Mouse (Mus musculus) neural tube, embryonic 12.5 days (tissue): ENCODE data around the gene Tmem8b. TPM values are rescaled to one million over a fixed set of nuclear protein-coding genes. Genes with fewer than 3 reads are reported as not detected.

ENCODE experiments used
- ATAC-seq: fragments of 200-750 bp; cut with Nextera tagmentation; 2 replicates; pipeline ENCODE4 v1.8.0; 2017; ENCODE audit warnings: low read depth, mild to moderate bottlenecking, moderate TSS enrichment, moderate library complexity; ENCODE audit not compliant: low FRiP score
- H3K27ac ChIP-seq: fragments of 300-500 bp; sonication (generic); 2 replicates; pipeline ENCODE4 v1.5.1; 2016
- H3K27me3 ChIP-seq: fragments of 300-500 bp; sonication (generic); replicated peaks from 2 replicates; pipeline ENCODE4 v1.6.1; 2016; ENCODE audit warnings: mild to moderate bottlenecking
- H3K36me3 ChIP-seq: fragments of 300-500 bp; sonication (generic); 2 replicates; pipeline ENCODE4 v1.6.1; 2016; ENCODE audit warnings: mild to moderate bottlenecking
- H3K4me1 ChIP-seq: fragments of 300-500 bp; sonication (generic); 2 replicates; pipeline ENCODE4 v1.6.1; 2016
- H3K4me2 ChIP-seq: fragments of 300-500 bp; sonication (generic); replicated peaks from 2 replicates; pipeline ENCODE4 v1.6.1; 2016; ENCODE audit warnings: mild to moderate bottlenecking
- H3K4me3 ChIP-seq: fragments of 300-500 bp; sonication (generic); 2 replicates; pipeline ENCODE4 v1.5.1; 2016
- H3K9ac ChIP-seq: fragments of 300-500 bp; sonication (generic); 2 replicates; pipeline ENCODE4 v1.6.1; 2016; ENCODE audit warnings: mild to moderate bottlenecking
- H3K9me3 ChIP-seq: fragments of 300-500 bp; sonication (generic); 2 replicates; pipeline ENCODE4 v1.6.1; 2016; ENCODE audit warnings: mild to moderate bottlenecking
- WGBS: fragments of 180-500 bp; shearing (Covaris S2); methylation state at CpG from one replicate; pipeline ENCODE4 v1.1.7; 2016; 5-methylcytosine and 5-hydroxymethylcytosine counted together
- polyA plus RNA-seq: library from polyadenylated mRNA; unstranded; fragments of >200 nt; fragmentation: Nextera tagmentation; extraction: Ambion mirVana; gene quantifications from 2 replicates; pipeline ENCODE4 v1.2.1, GENCODE M21; 2016

The Tmem8b gene
- polyA plus RNA-seq, 1 experiment from 2014 or later = 14.2 TPM

GRCm38 (mm10) chr4:43634621-43635374 is 34.0 kb upstream of the Tmem8b start:
- no peaks in the 10 kb centered on the region for H3K9me3 ChIP-seq
- H3K4me1 ChIP-seq = peaks cover 30% of the 10 kb centered on the region
- no peaks in the 10 kb centered on the region for H3K36me3 ChIP-seq
- peak overlapping the region; percentile 92 for H3K4me2 ChIP-seq
- H3K27me3 ChIP-seq = no peaks in the 10 kb centered on the region
- WGBS = 87% methylated on average over 7 of the region's 7 CpGs
- ATAC-seq = no peak
- H3K9ac ChIP-seq = 0 out of 2 replicates have a peak overlapping the region, but pooled peaks have one; percentile 26
- H3K4me3 ChIP-seq = no peak overlapping the region
- H3K27ac ChIP-seq = no peak overlapping the region

- Histone ChIP-seq H3K4me1 (peaks cover 26% of the 10 kb centered on the region), H3K9me3 (no peaks in the 10 kb centered on the region), H3K36me3 (peaks cover 5% of the 10 kb centered on the region; the same call in 1 of the 2 replicates), H3K27ac (no peak overlapping the region), H3K4me2 (peak overlapping the region; percentile 92; the same call in 1 of the 2 replicates), H3K9ac (no peak overlapping the region), H3K27me3 (no peaks in the 10 kb centered on the region), H3K4me3 (no peak overlapping the region)
- no peak for ATAC-seq
- 77% methylated on average over 6 of the region's 6 CpGs for WGBS
These were observed 32.0 kb upstream of the Tmem8b start for GRCm38 (mm10) chr4:43636751-43637150.

DNA sequence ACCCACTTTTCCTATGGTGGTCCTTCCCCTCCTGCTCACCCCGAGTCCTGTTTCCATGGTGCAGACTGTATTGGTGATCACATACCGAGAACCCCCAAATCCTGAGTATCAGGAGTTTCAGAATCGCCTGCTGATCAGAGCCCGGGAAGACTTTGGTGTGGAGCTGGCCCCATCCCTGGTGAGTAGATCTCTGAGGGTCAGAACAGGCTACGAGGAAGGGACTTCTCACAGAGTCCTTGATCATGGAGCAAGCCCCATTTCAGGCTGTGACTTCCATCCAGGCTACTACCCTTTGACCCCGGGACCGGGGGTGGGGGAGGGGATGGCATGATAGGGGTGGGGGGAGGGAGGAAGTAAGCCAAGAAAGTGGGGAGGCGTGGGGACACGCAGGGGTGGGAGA is 28.7 kb upstream of the Tmem8b start:
- Histone ChIP-seq H3K9me3 (no peaks in the 10 kb centered on the region), H3K27me3 (no peaks in the 10 kb centered on the region), H3K4me1 (no peaks in the 10 kb centered on the region), H3K27ac (no peak overlapping the region), H3K4me3 (no peak overlapping the region), H3K4me2 (no peak overlapping the region), H3K9ac (no peak overlapping the region), H3K36me3 (peaks cover 19% of the 10 kb centered on the region)
- no peak for ATAC-seq
- WGBS = 78% methylated on average over 9 of the region's 9 CpGs

GRCm38 (mm10) chr4:43640491-43640890 is 28.3 kb upstream of the Tmem8b start:
- H3K27ac ChIP-seq = no peak overlapping the region
- no peak overlapping the region for H3K9ac ChIP-seq
- H3K4me2 ChIP-seq = no peak overlapping the region
- 86% methylated on average over 6 of the region's 6 CpGs for WGBS
- no peak for ATAC-seq
- H3K36me3 ChIP-seq = peaks cover 19% of the 10 kb centered on the region
- H3K4me3 ChIP-seq = no peak overlapping the region
- H3K27me3 ChIP-seq = no peaks in the 10 kb centered on the region
- H3K9me3 ChIP-seq = no peaks in the 10 kb centered on the region
- no peaks in the 10 kb centered on the region for H3K4me1 ChIP-seq

- Histone ChIP-seq H3K9me3 (peaks cover 7% of the 10 kb centered on the region; the same call in 1 of the 2 replicates), H3K36me3 (peaks cover 39% of the 10 kb centered on the region), H3K27me3 (no peaks in the 10 kb centered on the region), H3K4me2 (no peak overlapping the region), H3K4me1 (peaks cover 10% of the 10 kb centered on the region), H3K4me3 (no peak overlapping the region), H3K27ac (no peak overlapping the region), H3K9ac (no peak overlapping the region)
- ATAC-seq = no peak
- 98% methylated on average over 3 of the region's 3 CpGs for WGBS
These were observed 19.0 kb upstream of the Tmem8b start for GRCm38 (mm10) chr4:43649783-43650182.

DNA sequence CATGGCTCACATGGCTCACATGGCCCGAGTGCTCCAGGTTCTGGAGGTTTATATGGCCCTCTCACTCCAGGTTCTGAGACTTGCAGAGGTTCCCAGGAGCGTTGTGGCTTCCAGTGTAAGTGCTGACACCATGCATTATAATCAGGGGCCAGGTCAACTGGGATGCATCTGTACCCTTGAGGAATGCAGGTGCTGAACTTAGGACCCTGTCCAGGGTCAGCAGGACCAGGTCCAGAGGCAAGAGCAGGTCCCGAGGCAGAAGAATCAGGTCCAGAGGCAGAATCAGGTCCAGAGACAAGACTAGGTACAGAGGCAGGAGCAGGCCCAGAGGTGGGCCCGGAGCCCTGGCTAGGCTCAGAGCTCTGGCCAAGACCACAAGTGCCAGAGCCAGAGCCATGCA is 16.0 kb upstream of the Tmem8b start:
- 92% methylated on average over 4 of the region's 4 CpGs for WGBS
- H3K27ac ChIP-seq = no peak overlapping the region
- peak overlapping the region; percentile 54 for H3K4me2 ChIP-seq
- no peaks in the 10 kb centered on the region for H3K27me3 ChIP-seq
- no peak overlapping the region for H3K9ac ChIP-seq
- H3K4me3 ChIP-seq = no peak overlapping the region
- ATAC-seq = no peak
- H3K9me3 ChIP-seq = peaks cover 7% of the 10 kb centered on the region; the same call in 1 of the 2 replicates
- peaks cover 20% of the 10 kb centered on the region for H3K4me1 ChIP-seq
- peaks cover 31% of the 10 kb centered on the region for H3K36me3 ChIP-seq

- no peaks in the 10 kb centered on the region for H3K27me3 ChIP-seq
- H3K36me3 ChIP-seq = peaks cover 27% of the 10 kb centered on the region
- peaks cover 7% of the 10 kb centered on the region; the same call in 1 of the 2 replicates for H3K9me3 ChIP-seq
- no peak within 1 kb of the TSS for H3K27ac ChIP-seq
- H3K4me1 ChIP-seq = peaks cover 20% of the 10 kb centered on the region
- ATAC-seq = no peak
- no peak within 1 kb of the TSS for H3K9ac ChIP-seq
- WGBS = 21% methylated on average over 24 of the region's 24 CpGs
- 0 out of 2 replicates have a peak within 1 kb of the TSS, but pooled peaks have one; percentile 12 for H3K4me3 ChIP-seq
- H3K4me2 ChIP-seq = peak within 1 kb of the TSS; percentile 54
These were observed 15.4 kb upstream of the Tmem8b start, which contains the start of gene Spag8 for GRCm38 (mm10) chr4:43653161-43654015. Gene Spag8, minus strand, starts transcription at chr4:43653594.

- peaks cover 20% of the 10 kb centered on the region for H3K4me1 ChIP-seq
- peak overlapping the region; percentile 90 for H3K9ac ChIP-seq
- H3K4me2 ChIP-seq = peak overlapping the region; percentile 85
- peak overlapping the region; percentile 87 for H3K27ac ChIP-seq
- WGBS = 6% methylated on average over 34 of the region's 34 CpGs
- peaks cover 9% of the 10 kb centered on the region; the same call in 1 of the 2 replicates for H3K36me3 ChIP-seq
- H3K27me3 ChIP-seq = 0 out of 2 replicates have a peak, but pooled peaks cover 3% of the 10 kb centered on the region
- no peaks in the 10 kb centered on the region for H3K9me3 ChIP-seq
- peak; percentile 56 for ATAC-seq
- H3K4me3 ChIP-seq = peak overlapping the region; percentile 81
These were observed 13.0 kb upstream of the Tmem8b start for GRCm38 (mm10) chr4:43655656-43656338.

GRCm38 (mm10) chr4:43656339-43657109 is 12.2 kb upstream of the Tmem8b start, which contains the start of gene Hint2:
Gene Hint2, minus strand, starts transcription at chr4:43656466.
- H3K9ac ChIP-seq = peak within 1 kb of the TSS; percentile 90
- H3K9me3 ChIP-seq = no peaks in the 10 kb centered on the region
- H3K36me3 ChIP-seq = peaks cover 4% of the 10 kb centered on the region; the same call in 1 of the 2 replicates
- H3K27ac ChIP-seq = peak within 1 kb of the TSS; percentile 87
- peak within 1 kb of the TSS; percentile 81 for H3K4me3 ChIP-seq
- peak within 1 kb of the TSS; percentile 85 for H3K4me2 ChIP-seq
- H3K4me1 ChIP-seq = peaks cover 20% of the 10 kb centered on the region
- WGBS = 2% methylated on average over 34 of the region's 34 CpGs
- ATAC-seq = peak; percentile 98
- 0 out of 2 replicates have a peak, but pooled peaks cover 8% of the 10 kb centered on the region for H3K27me3 ChIP-seq

- Histone ChIP-seq H3K9ac (no peak overlapping the region), H3K4me1 (peaks cover 20% of the 10 kb centered on the region), H3K27me3 (peaks cover 15% of the 10 kb centered on the region; the same call in 1 of the 2 replicates), H3K9me3 (no peaks in the 10 kb centered on the region), H3K4me2 (peak overlapping the region; percentile 85), H3K4me3 (no peak overlapping the region), H3K27ac (no peak overlapping the region), H3K36me3 (no peaks in the 10 kb centered on the region)
- WGBS = 63% methylated on average over 4 of the region's 4 CpGs
- no peak for ATAC-seq
These were observed 11.6 kb upstream of the Tmem8b start for GRCm38 (mm10) chr4:43657146-43657545.

- H3K4me3 ChIP-seq = no peak overlapping the region
- peaks cover 29% of the 10 kb centered on the region for H3K27me3 ChIP-seq
- 32% methylated on average over 4 of the region's 4 CpGs for WGBS
These were observed 2.4 kb upstream of the Tmem8b start for GRCm38 (mm10) chr4:43666412-43666811.

More at GRCm38 (mm10) chr4:43666412-43666811, 2.4 kb upstream of the Tmem8b start:
- Histone ChIP-seq H3K9me3 (no peaks in the 10 kb centered on the region), H3K9ac (no peak overlapping the region), H3K27ac (no peak overlapping the region), H3K4me1 (peaks cover 25% of the 10 kb centered on the region), H3K36me3 (no peaks in the 10 kb centered on the region), H3K4me2 (no peak overlapping the region)
- no peak for ATAC-seq
